Comparison of ENCODE assay signal across 18 mouse cellular contexts in genomic region chr9:45434171-45434570, GRCm38 (mm10). TPM values are rescaled to one million over a fixed set of nuclear protein-coding genes. Genes with fewer than 3 reads are reported as not detected.
A peak's percentile ranks its signal among the peaks of the same experiment; 100 is the strongest.
DNase-seq lines count a peak whose midpoint lies in the region; ATAC-seq and TF ChIP-seq lines count a peak whose summit lies in the region.
"Had no signal": no experiment of that assay in that cellular context is flagged by ENCODE, and none has a peak within 500 bp of the region (broad histone marks: within the 10 kb centered on the region; RNA-seq: fewer than 3 reads in every experiment).

No protein-coding gene starts in this region.

- H3K27ac ChIP-seq in CH12.LX (ENCODE audit: insufficient read depth, low read depth) = no peak overlapping the region
- peak overlapping the region; percentile 74; the same call in 1 of the 2 replicates for H3K27ac ChIP-seq in hindbrain, postnatal 0 days
- H3K27ac ChIP-seq: embryonic facial prominence, embryonic 10.5 days; gastrocnemius, adult 2 months; heart, adult 2 months; kidney, embryonic 15.5 days; liver, embryonic 13.5 days had no signal

- in situ Hi-C loops in CH12.LX (cut with MboI; ENCODE audit: low pct_ligation_motif_present, low pct_unique_long_range_greater_than_20kb, low sequenced_read_pairs) = no loop called here

- no peak overlapping the region for H3K4me2 ChIP-seq in CH12.LX (ENCODE audit: insufficient read depth, low read depth, poor library complexity, severe bottlenecking)
- H3K4me2 ChIP-seq in hindbrain, postnatal 0 days (ENCODE audit: low read depth, low read length) = peak overlapping the region; percentile 86; the same call in 1 of the 2 replicates
- H3K4me2 ChIP-seq: kidney, embryonic 15.5 days; liver, embryonic 13.5 days had no signal

- no peak for TF ChIP-seq CTCF in CH12.LX (conservative IDR thresholded peaks at IDR 0.05 in 1 of 2, IDR thresholded peaks at IDR 0.05 in 1 of 2; ENCODE audit: low read depth in 2 of 2, low read length in 2 of 2)
- no peak for TF ChIP-seq CTCF in hindbrain, postnatal 0 days (IDR thresholded peaks at IDR 0.05; ENCODE audit: low read depth)

- no peak for ATAC-seq in hindbrain, postnatal 0 days

- H3K79me2 ChIP-seq in CH12.LX (replicated peaks; ENCODE audit: control insufficient read depth, extremely low read depth, insufficient read depth, poor library complexity, severe bottlenecking) = no peaks in the 10 kb centered on the region

- no peak overlapping the region for H3K4me3 ChIP-seq in CH12.LX (replicated peaks in 1 of 3; ENCODE audit: low read depth in 2 of 3, low read length in 2 of 3, poor library complexity in 1 of 3)
- H3K4me3 ChIP-seq in hindbrain, postnatal 0 days (ENCODE audit: low read length) = no peak overlapping the region
- H3K4me3 ChIP-seq: embryonic facial prominence, embryonic 10.5 days; erythroblast, embryonic 14.5 days; gastrocnemius, adult 2 months; heart, adult 2 months; kidney, embryonic 15.5 days; liver, embryonic 13.5 days; megakaryocyte, embryonic 14.5 days had no signal

- H3K27me3 ChIP-seq in CH12.LX (replicated peaks) = no peaks in the 10 kb centered on the region
- H3K27me3 ChIP-seq in hindbrain, postnatal 0 days (ENCODE audit: insufficient read depth, low read length) = no peaks in the 10 kb centered on the region; the same call in 1 of the 2 replicates

- dilution Hi-C loops in CH12.LX (cut with MboI; ENCODE audit: extremely low pct_ligation_motif_present, extremely low pct_unique_long_range_greater_than_20kb, low sequenced_read_pairs) = no loop called here

- peak; percentile 49 to 59 for DNase-seq in cerebellum, postnatal 14 days
- no peak for DNase-seq in cerebellum, adult 18-20 months
- peak; percentile 25 to 64 for DNase-seq in left cerebral cortex, adult 18-20 months (ENCODE audit: low spot score in 2 of 2)
- DNase-seq in left cerebral cortex, adult 9 months (ENCODE audit: low spot score in 2 of 2) = no peak
- DNase-seq in CH12.LX (ENCODE audit: extremely low read depth) = peak; percentile 34
- DNase-seq in hindbrain, postnatal 0 days (ENCODE audit: low spot score) = peak; percentile 52
- no peak for DNase-seq in thymus, adult 18-20 months
- DNase-seq in kidney, postnatal 10 days = no peak
- DNase-seq: adrenal gland, postnatal 25 days; cerebellum, postnatal 36 days; gastrocnemius, adult 2 months; heart, adult 2 months; liver, embryonic 13.5 days; thymus, postnatal 14 days had no signal

- H3K9me3 ChIP-seq in CH12.LX (replicated peaks; ENCODE audit: low read length) = no peaks in the 10 kb centered on the region
- no peaks in the 10 kb centered on the region for H3K9me3 ChIP-seq in hindbrain, postnatal 0 days (ENCODE audit: low read length)
- H3K9me3 ChIP-seq: embryonic facial prominence, embryonic 10.5 days; kidney, embryonic 15.5 days; liver, embryonic 13.5 days; megakaryocyte, embryonic 14.5 days had no signal

- no peak for TF ChIP-seq POLR2A in CH12.LX (IDR thresholded peaks at IDR 0.05; ENCODE audit: low read depth, low read length)

- H3K9ac ChIP-seq in CH12.LX (ENCODE audit: insufficient read depth, low read depth) = no peak overlapping the region
- H3K9ac ChIP-seq in hindbrain, postnatal 0 days (replicated peaks; ENCODE audit: low read length) = no peak overlapping the region
- H3K9ac ChIP-seq: kidney, embryonic 15.5 days; liver, embryonic 13.5 days had no signal

- TF ChIP-seq EP300 in CH12.LX (IDR thresholded peaks at IDR 0.05; ENCODE audit: low read length) = no peak

- 46% methylated on average over 2 of the region's 2 CpGs for WGBS in hindbrain, postnatal 0 days

- no peaks in the 10 kb centered on the region for H3K36me3 ChIP-seq in CH12.LX (replicated peaks in 1 of 2; ENCODE audit: control insufficient read depth in 1 of 2, insufficient read depth in 1 of 2, low read length in 1 of 2)
- no peaks in the 10 kb centered on the region for H3K36me3 ChIP-seq in hindbrain, postnatal 0 days (ENCODE audit: insufficient read depth, low read length)
- H3K36me3 ChIP-seq: embryonic facial prominence, embryonic 10.5 days; kidney, embryonic 15.5 days; liver, embryonic 13.5 days had no signal

- H3K4me1 ChIP-seq in CH12.LX (ENCODE audit: control insufficient read depth in 1 of 2, insufficient read depth in 2 of 2) = peaks cover 5 to 39% of the 10 kb centered on the region in 2 experiments; a peak in 3 of 4 replicates
- peaks cover 37% of the 10 kb centered on the region for H3K4me1 ChIP-seq in hindbrain, postnatal 0 days (ENCODE audit: insufficient read depth, low read length)
- H3K4me1 ChIP-seq: liver, embryonic 13.5 days had no signal

- TF ChIP-seq RAD21 in CH12.LX (IDR thresholded peaks at IDR 0.05; ENCODE audit: low read depth, low read length) = no peak

TF ChIP-seq in CH12.LX, 34 proteins besides CTCF, POLR2A, EP300 and RAD21:
- TF ChIP-seq MEF2A (IDR thresholded peaks at IDR 0.05; ENCODE audit: borderline replicate concordance, low read depth, low read length) (no peak), BHLHE40 (IDR thresholded peaks at IDR 0.05; ENCODE audit: low read depth, low read length) (no peak), MXI1 (IDR thresholded peaks at IDR 0.05; ENCODE audit: low read depth, low read length) (no peak), RCOR1 (conservative IDR thresholded peaks at IDR 0.05; ENCODE audit: low read depth, low read length) (no peak), ZC3H11A (IDR thresholded peaks at IDR 0.05; ENCODE audit: low read depth, low read length) (no peak), POLR2AphosphoS2 (IDR thresholded peaks at IDR 0.05; ENCODE audit: low read depth, low read length) (no peak), MYC (IDR thresholded peaks at IDR 0.05; ENCODE audit: low read depth, low read length) (no peak), GABPA (IDR thresholded peaks at IDR 0.05; ENCODE audit: insufficient replicate concordance, low read depth, low read length) (no peak), JUN (IDR thresholded peaks at IDR 0.05; ENCODE audit: insufficient read depth, low read depth, low read length) (no peak), SMC3 (IDR thresholded peaks at IDR 0.05; ENCODE audit: low read depth, low read length) (no peak), HCFC1 (IDR thresholded peaks at IDR 0.05; ENCODE audit: low read depth, low read length) (no peak), ETS1 (conservative IDR thresholded peaks at IDR 0.05; ENCODE audit: low read depth, low read length) (no peak), ZKSCAN1 (IDR thresholded peaks at IDR 0.05; ENCODE audit: borderline replicate concordance, low read depth, low read length) (no peak), CHD1 (IDR thresholded peaks at IDR 0.05; ENCODE audit: low read depth, low read length) (no peak), ELF1 (IDR thresholded peaks at IDR 0.05; ENCODE audit: low read depth, low read length) (no peak), KAT2A (IDR thresholded peaks at IDR 0.05; ENCODE audit: insufficient replicate concordance, low read length) (no peak), TCF12 (IDR thresholded peaks at IDR 0.05; ENCODE audit: low read depth, low read length) (no peak), MAZ (IDR thresholded peaks at IDR 0.05; ENCODE audit: low read depth, low read length) (no peak), ZMIZ1 (IDR thresholded peaks at IDR 0.05; ENCODE audit: low read depth, low read length) (no peak)

RNA-seq across cellular contexts. Expression of gene Dscaml1, which starts 7.7 kb away (rescaled TPM):
- total RNA-seq in left cerebral cortex, adult 18-20 months (2021) = 10 to 100 TPM; 47.7 to 48.3 TPM
- total RNA-seq in CH12.LX (2012; rRNA removed) = not detected in 2 replicates
- not detected in 2 replicates for total RNA-seq in CH12.LX (2014; rRNA removed)
- polyA plus RNA-seq in CH12.LX (2012; ENCODE audit: insufficient read length, low read depth) = not detected in 2 replicates
- total RNA-seq in hindbrain, postnatal 0 days (2014; rRNA removed) = 37.5 and 47.4 TPM in 2 replicates
- 10.5 and 12.4 TPM in 2 replicates for polyA plus RNA-seq in hindbrain, postnatal 0 days (2015; fragmentation: Nextera tagmentation; extraction: Ambion mirVana)
- total RNA-seq: gastrocnemius, adult 2 months; heart, adult 2 months had no signal
- polyA plus RNA-seq: erythroblast, embryonic 14.5 days; liver, embryonic 13.5 days had no signal

RNA-seq across cellular contexts. Expression of gene Fxyd2, which starts 34.7 kb away (rescaled TPM):
- total RNA-seq in left cerebral cortex, adult 18-20 months (2021) = 1 to 10 TPM; 8.0 to 8.2 TPM
- total RNA-seq in CH12.LX (2012; rRNA removed) (not detected in 2 replicates), CH12.LX (2014; rRNA removed) (not detected in 2 replicates)
- not detected in 2 replicates for polyA plus RNA-seq in CH12.LX (2012; ENCODE audit: insufficient read length, low read depth)
- total RNA-seq in hindbrain, postnatal 0 days (2014; rRNA removed) = 17.1 and 18.6 TPM in 2 replicates
- polyA plus RNA-seq in hindbrain, postnatal 0 days (2015; fragmentation: Nextera tagmentation; extraction: Ambion mirVana) = 19.5 and 21.5 TPM in 2 replicates
- polyA plus RNA-seq: erythroblast, embryonic 14.5 days had no signal

Comparison
In these comparisons a context has a peak if more than half of its experiments do, and no peak if none do; other contexts are left out.
1. DNase-seq: peak in cerebellum, postnatal 14 days (2 of 2), left cerebral cortex, adult 18-20 months (2 of 2), CH12.LX (single experiment) and hindbrain, postnatal 0 days (single experiment); none in cerebellum, adult 18-20 months (0 of 2), left cerebral cortex, adult 9 months (0 of 2), thymus, adult 18-20 months (0 of 2) and kidney, postnatal 10 days (single experiment).
2. RNA of gene Dscaml1, which starts 7.7 kb away (total RNA-seq): 47.7 to 48.3 TPM in left cerebral cortex, adult 18-20 months and 37.5 to 47.4 TPM in hindbrain, postnatal 0 days; not detected in CH12.LX; every median in the first group is over 10 times any median in the second.
3. RNA of gene Fxyd2, which starts 34.7 kb away (total RNA-seq): 17.1 to 18.6 TPM in hindbrain, postnatal 0 days and 8.0 to 8.2 TPM in left cerebral cortex, adult 18-20 months; not detected in CH12.LX; every median in the first group is over 4 times any median in the second.